Mouse (Mus musculus) frontal cortex, postnatal 25 days (tissue): ENCODE data around the gene Vmn1r29.
"Not testable (repeated sequence)": the region's sequence is repeated elsewhere in the genome, so short reads cannot be mapped to it uniquely, and the experiment has no call there.

Source experiments
- DNase-seq, 2 experiments: peaks; one replicate each; pipeline ENCODE4 v3.0.0; 2022; ENCODE audit warnings: low spot score in 2 of 2

Gene Vmn1r29

DNA sequence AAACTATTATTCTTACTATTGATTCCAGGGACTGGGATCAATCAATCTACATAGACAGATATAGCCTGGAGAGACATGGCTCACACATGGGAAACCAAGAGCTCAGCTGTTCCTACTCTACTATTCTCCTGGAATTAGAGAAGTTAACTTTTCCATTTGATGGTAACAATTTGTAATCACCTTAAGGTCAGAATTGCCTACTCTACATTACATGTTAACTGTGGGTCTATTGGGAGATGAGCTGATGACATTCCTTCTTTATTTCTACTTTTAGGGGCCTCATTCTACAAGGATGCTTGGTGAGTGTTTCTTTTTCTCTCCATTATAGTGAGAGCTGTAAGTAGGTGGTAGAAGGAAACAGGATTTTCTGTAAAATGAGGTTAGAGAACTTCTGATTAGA, at the start of gene Vmn1r29:
TSS of gene Vmn1r29 (plus strand) at position 301 of the 400 bp plus-strand sequence.
- no peak for DNase-seq

GRCm38 (mm10) chr6:58261737-58262136, 39.6 kb upstream of the Vmn1r29 start, which contains the start of gene Vmn1r28:
Gene Vmn1r28, plus strand, starts transcription at chr6:58262037.
- DNase-seq: no peak

DNA sequence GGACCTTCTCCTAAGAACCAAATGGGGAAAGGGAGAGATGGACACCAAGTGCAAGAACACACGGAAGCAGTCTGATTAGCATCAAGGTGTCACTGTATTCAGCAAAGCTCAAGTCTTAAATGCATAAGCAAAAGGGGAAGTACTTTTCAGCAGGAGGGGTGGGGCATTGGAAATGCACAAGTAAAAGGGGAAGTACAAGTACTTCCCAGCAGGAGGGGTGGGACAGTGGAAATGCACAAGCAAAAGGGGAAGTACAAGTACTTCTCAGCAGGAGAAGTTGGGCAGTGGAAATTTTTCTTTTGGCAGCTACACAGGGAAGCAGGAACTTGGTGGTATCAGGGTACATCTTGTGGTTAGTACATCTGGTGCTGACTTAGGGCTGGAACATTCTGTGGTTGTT, 21.7 kb upstream of the Vmn1r29 start:
- DNase-seq: not testable (repeated sequence)

- no peak for DNase-seq
Measured at GRCm38 (mm10) chr6:58292201-58292600, 9.1 kb upstream of the Vmn1r29 start.

DNA sequence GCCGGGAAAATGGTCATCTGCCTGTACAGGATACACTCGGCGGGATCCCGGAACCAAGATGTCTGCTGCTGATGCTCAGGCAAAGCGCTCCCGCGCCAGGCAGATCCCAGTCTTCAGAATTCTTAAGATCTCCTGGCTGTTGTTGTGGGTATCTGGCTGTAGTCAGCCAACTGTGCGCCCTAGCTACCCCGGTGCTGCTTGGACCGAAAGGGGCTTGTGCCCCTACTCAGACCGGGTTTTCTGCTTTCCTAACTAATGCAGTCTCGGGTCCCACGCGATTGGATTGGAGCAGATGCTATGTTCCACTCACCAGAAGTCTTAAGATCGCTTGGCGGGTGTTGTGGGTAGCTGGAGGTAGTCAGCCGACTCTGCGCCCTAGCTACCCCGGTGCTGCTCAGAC, 2.8 kb upstream of the Vmn1r29 start:
- DNase-seq: not testable (repeated sequence)

DNA sequence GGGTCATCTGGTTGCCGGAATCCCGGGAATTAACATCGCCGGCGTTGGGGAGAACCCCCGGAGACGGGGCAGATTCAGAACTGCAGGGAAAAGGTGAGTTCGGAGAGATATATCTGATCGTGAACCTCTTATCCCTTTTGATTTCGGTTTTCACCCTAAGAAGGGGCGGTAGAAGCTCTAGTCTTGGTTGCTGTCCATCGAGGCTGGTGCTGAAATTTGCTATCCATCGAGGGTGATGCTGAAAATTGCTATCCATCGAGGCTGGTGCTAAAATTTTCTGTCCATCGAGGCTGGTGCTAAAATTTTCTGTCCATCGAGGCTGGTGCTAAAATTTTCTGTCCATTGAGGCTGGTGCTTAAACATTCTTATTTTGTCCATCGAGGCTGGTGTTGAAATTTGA, 29.3 kb downstream of the Vmn1r29 start:
- not testable (repeated sequence) for DNase-seq
